Mouse (Mus musculus) heart, adult 9 months (tissue): Measurements from ENCODE around the gene Bcorl1.
A peak's percentile ranks its signal among the peaks of the same experiment; 100 is the strongest.

Source experiments
- DNase-seq, 2 experiments: peaks; one replicate each; pipeline ENCODE4 v3.0.0; 2022; ENCODE audit warnings: low spot score in 2 of 2

Bcorl1 gene

DNA sequence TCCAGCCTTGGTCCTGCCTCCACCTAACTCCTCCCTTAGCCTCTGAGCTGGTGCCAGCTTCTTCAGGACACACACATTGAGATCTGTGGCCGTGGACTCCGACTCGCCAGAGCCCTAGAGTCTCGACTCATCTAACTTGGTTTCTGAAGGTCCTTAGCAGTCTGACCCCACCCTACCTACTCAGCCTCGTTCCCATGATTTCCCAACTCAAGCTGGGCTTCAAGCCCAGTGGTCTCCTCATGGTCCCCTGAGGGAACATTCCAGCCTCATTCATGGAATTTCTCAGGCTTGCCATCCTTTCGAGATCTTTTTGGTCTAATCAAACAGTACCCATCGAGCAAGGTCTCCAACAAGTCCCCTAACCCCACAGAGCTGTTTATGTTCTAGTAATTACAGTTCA is 100.8 kb downstream of the Bcorl1 start:
- peak in 1 of 2 experiments; percentile 38 for DNase-seq

- no peak for DNase-seq
Observed at GRCm38 (mm10) chrX:48444677-48445076, 103.5 kb downstream of the Bcorl1 start.

- DNase-seq = no peak
Observed at GRCm38 (mm10) chrX:48449646-48450045, 108.5 kb downstream of the Bcorl1 start.

- DNase-seq = peak in 1 of 2 experiments; percentile 39
Observed at GRCm38 (mm10) chrX:48452231-48452890, 111.2 kb downstream of the Bcorl1 start.

GRCm38 (mm10) chrX:48452931-48453673 is 111.9 kb downstream of the Bcorl1 start:
- no peak for DNase-seq

GRCm38 (mm10) chrX:48453736-48454494 is 112.8 kb downstream of the Bcorl1 start:
- DNase-seq = peak; percentile 75 to 79

GRCm38 (mm10) chrX:48454495-48454878 is 113.3 kb downstream of the Bcorl1 start:
- DNase-seq = no peak

GRCm38 (mm10) chrX:48455018-48455417 is 113.9 kb downstream of the Bcorl1 start:
- no peak for DNase-seq

- DNase-seq = no peak
Observed at GRCm38 (mm10) chrX:48456956-48457355, 115.8 kb downstream of the Bcorl1 start.
